Comparison of ENCODE assay signal across 11 mouse cellular contexts in the genomic region with DNA sequence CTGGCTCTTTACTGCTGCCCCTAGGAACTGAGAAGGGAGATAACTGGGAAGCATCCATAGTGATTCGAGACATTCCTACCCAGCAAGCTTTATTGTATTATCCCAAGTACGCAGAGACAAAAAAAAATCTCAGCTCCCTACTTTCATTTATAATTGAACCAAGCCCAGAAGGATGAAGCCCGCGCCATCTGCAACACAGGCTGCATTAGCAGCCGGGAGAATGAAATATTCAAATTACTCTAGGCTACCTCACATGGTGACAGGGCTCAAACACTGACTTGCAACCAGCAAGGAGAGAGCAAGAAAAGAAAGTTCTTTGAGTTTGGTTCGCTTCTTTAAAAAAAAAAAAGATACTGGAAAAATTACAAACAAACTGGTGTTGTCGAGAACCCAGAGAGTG.
DNase-seq lines count a peak whose midpoint lies in the region; ATAC-seq and TF ChIP-seq lines count a peak whose summit lies in the region.
"Had no signal": no experiment of that assay in that cellular context is flagged by ENCODE, and none has a peak within 500 bp of the region (broad histone marks: within the 10 kb centered on the region; RNA-seq: fewer than 3 reads in every experiment).

No protein-coding gene starts in this region.

- ATAC-seq in heart, embryonic 15.5 days (replicated peaks; ENCODE audit: insufficient number of reproducible peaks, insufficient read depth, low FRiP score, low read depth), result no peak
- ATAC-seq in forebrain, embryonic 14.5 days, result peak; percentile 76
- no peak for ATAC-seq in liver, postnatal 0 days
- ATAC-seq: activated CD4-positive, CD25-positive, alpha-beta regulatory T cell, adult 4 months had no signal

- H3K4me2 ChIP-seq in heart, embryonic 15.5 days, result no peak overlapping the region
- peak overlapping the region; percentile 38 for H3K4me2 ChIP-seq in forebrain, embryonic 14.5 days (ENCODE audit: low read length)
- no peak overlapping the region for H3K4me2 ChIP-seq in liver, postnatal 0 days (ENCODE audit: low read depth, low read length)

- WGBS in heart, embryonic 15.5 days, result 56% methylated on average over 7 of the region's 7 CpGs
- WGBS in forebrain, embryonic 14.5 days, result 7% methylated on average over 7 of the region's 7 CpGs
- 78% methylated on average over 7 of the region's 7 CpGs for WGBS in liver, postnatal 0 days (ENCODE audit: insufficient replicate concordance)

- no peaks in the 10 kb centered on the region for H3K9me3 ChIP-seq in heart, embryonic 15.5 days (replicated peaks)
- H3K9me3 ChIP-seq in forebrain, embryonic 14.5 days (replicated peaks; ENCODE audit: control insufficient read depth, low read length), result no peaks in the 10 kb centered on the region
- H3K9me3 ChIP-seq in liver, postnatal 0 days (ENCODE audit: low read length), result no peaks in the 10 kb centered on the region
- H3K9me3 ChIP-seq: limb, embryonic 12.5 days had no signal

- TF ChIP-seq EP300 in liver, postnatal 0 days (IDR thresholded peaks at IDR 0.05; ENCODE audit: low read depth), result no peak

- no peaks in the 10 kb centered on the region for H3K36me3 ChIP-seq in heart, embryonic 15.5 days
- 0 out of 2 replicates have a peak, but pooled peaks cover 4% of the 10 kb centered on the region for H3K36me3 ChIP-seq in forebrain, embryonic 14.5 days (ENCODE audit: control insufficient read depth, insufficient read depth, low read length)
- H3K36me3 ChIP-seq in liver, postnatal 0 days (replicated peaks; ENCODE audit: insufficient read depth, low read length), result no peaks in the 10 kb centered on the region
- H3K36me3 ChIP-seq: limb, embryonic 12.5 days had no signal

- no peak overlapping the region for H3K4me3 ChIP-seq in heart, embryonic 15.5 days
- no peak overlapping the region for H3K4me3 ChIP-seq in forebrain, embryonic 14.5 days (ENCODE audit: low read depth, low read length)
- no peak overlapping the region for H3K4me3 ChIP-seq in liver, postnatal 0 days (ENCODE audit: low read depth, low read length)
- H3K4me3 ChIP-seq: limb, embryonic 12.5 days had no signal

- H3K27ac ChIP-seq in heart, embryonic 15.5 days, result peak overlapping the region; percentile 54
- peak overlapping the region; percentile 86 for H3K27ac ChIP-seq in forebrain, embryonic 14.5 days (ENCODE audit: low read depth, low read length)
- no peak overlapping the region for H3K27ac ChIP-seq in liver, postnatal 0 days (ENCODE audit: low read depth)
- H3K27ac ChIP-seq: limb, embryonic 12.5 days had no signal

- H3K4me1 ChIP-seq in heart, embryonic 15.5 days (replicated peaks), result peaks cover 57% of the 10 kb centered on the region
- H3K4me1 ChIP-seq in forebrain, embryonic 14.5 days (ENCODE audit: control insufficient read depth, insufficient read depth, low read length), result peaks cover 71% of the 10 kb centered on the region
- no peaks in the 10 kb centered on the region for H3K4me1 ChIP-seq in liver, postnatal 0 days (ENCODE audit: insufficient read depth)

- DNase-seq in heart, adult 18-20 months, result no peak
- peak; percentile 66 for DNase-seq in brain, embryonic 18.5 days (ENCODE audit: low read depth, low spot score)
- peak; percentile 91 for DNase-seq in forebrain, embryonic 14.5 days (ENCODE audit: low spot score)
- DNase-seq in layer of hippocampus, adult 9-11 months, result peak; percentile 80
- DNase-seq in thymus, postnatal 14 days, result no peak
- no peak for DNase-seq in kidney, postnatal 10 days
- no peak for DNase-seq in liver, postnatal 0 days
- DNase-seq: cerebellum, postnatal 14 days had no signal

- TF ChIP-seq CTCF in liver, postnatal 0 days (IDR thresholded peaks at IDR 0.05; ENCODE audit: low read depth), result no peak

- no peaks in the 10 kb centered on the region for H3K27me3 ChIP-seq in heart, embryonic 15.5 days
- no peaks in the 10 kb centered on the region for H3K27me3 ChIP-seq in forebrain, embryonic 14.5 days (replicated peaks; ENCODE audit: control insufficient read depth, insufficient read depth, low read length)
- H3K27me3 ChIP-seq in liver, postnatal 0 days (ENCODE audit: insufficient read depth, low read length), result no peaks in the 10 kb centered on the region
- H3K27me3 ChIP-seq: limb, embryonic 12.5 days had no signal

- H3K9ac ChIP-seq in heart, embryonic 15.5 days, result no peak overlapping the region
- peak overlapping the region; percentile 43; the same call in 1 of the 2 replicates for H3K9ac ChIP-seq in forebrain, embryonic 14.5 days (ENCODE audit: low read length)
- no peak overlapping the region for H3K9ac ChIP-seq in liver, postnatal 0 days (replicated peaks)
- H3K9ac ChIP-seq: limb, embryonic 12.5 days had no signal

Comparison
In these comparisons a context has a peak if more than half of its experiments do, and no peak if none do; other contexts are left out.
1. DNase-seq: peak in brain, embryonic 18.5 days (single experiment), forebrain, embryonic 14.5 days (single experiment) and layer of hippocampus, adult 9-11 months (single experiment); none in heart, adult 18-20 months (0 of 2), thymus, postnatal 14 days (single experiment), kidney, postnatal 10 days (single experiment) and liver, postnatal 0 days (single experiment).